Mouse (Mus musculus) lung, postnatal 0 days (tissue): ENCODE results near the gene Mllt6.

ENCODE experiments used
- CTCF ChIP-seq: IDR thresholded peaks from 2 replicates; pipeline ENCODE4 v1.5.1; 2016; ENCODE audit warnings: antibody characterized with exemption, mild to moderate bottlenecking
- EP300 ChIP-seq: IDR thresholded peaks from 2 replicates; pipeline ENCODE4 v1.6.1; 2016; ENCODE audit warnings: antibody characterized with exemption, mild to moderate bottlenecking, control low read depth

GRCm38 (mm10) chr11:97631938-97632337 is 31.3 kb upstream of the Mllt6 start:
- TF ChIP-seq CTCF, result peak; percentile 99
- TF ChIP-seq EP300, result no peak
